Mouse (Mus musculus) embryonic facial prominence, embryonic 14.5 days (tissue): ENCODE data around the gene Kiss1r. TPM values are rescaled to one million over a fixed set of nuclear protein-coding genes. Genes with fewer than 3 reads are reported as not detected.
"Not testable (repeated sequence)": the region's sequence is repeated elsewhere in the genome, so short reads cannot be mapped to it uniquely, and the experiment has no call there.

Experiments used
- ATAC-seq: fragments of 200-750 bp; cut with Nextera tagmentation; 2 replicates; pipeline ENCODE4 v1.8.0; 2017; ENCODE audit warnings: low read depth, moderate number of reproducible peaks, moderate TSS enrichment
- DNase-seq: peaks from one replicate; pipeline ENCODE4 v3.0.0-alpha.2; 2015; ENCODE audit warnings: low spot score
- H3K27ac ChIP-seq: fragments of 300-500 bp; sonication (generic); replicated peaks from 2 replicates; pipeline ENCODE4 v1.5.1; 2014; ENCODE audit warnings: low read depth, mild to moderate bottlenecking, low read length, moderate library complexity
- H3K27me3 ChIP-seq: fragments of 300-500 bp; sonication (generic); replicated peaks from 2 replicates; pipeline ENCODE4 v1.6.1; 2014; ENCODE audit warnings: low read length; ENCODE audit not compliant: control insufficient read depth, insufficient read depth
- H3K36me3 ChIP-seq: fragments of 300-500 bp; sonication (generic); 2 replicates; pipeline ENCODE4 v1.6.1; 2014; ENCODE audit warnings: low read length, mixed read lengths; ENCODE audit not compliant: control insufficient read depth, insufficient read depth
- H3K4me1 ChIP-seq: fragments of 300-500 bp; sonication (generic); 2 replicates; pipeline ENCODE4 v1.6.1; 2014; ENCODE audit warnings: antibody characterized with exemption, low read length; ENCODE audit not compliant: control insufficient read depth, insufficient read depth
- H3K4me2 ChIP-seq: fragments of 300-500 bp; sonication (generic); 2 replicates; pipeline ENCODE4 v1.6.1; 2014; ENCODE audit warnings: low read depth, mild to moderate bottlenecking, low read length, moderate library complexity, mixed read lengths
- H3K4me3 ChIP-seq: fragments of 300-500 bp; sonication (generic); 2 replicates; pipeline ENCODE4 v1.5.1; 2014; ENCODE audit warnings: low read depth, mild to moderate bottlenecking, low read length
- H3K9ac ChIP-seq: fragments of 300-500 bp; sonication (generic); 2 replicates; pipeline ENCODE4 v1.6.1; 2014; ENCODE audit warnings: low read depth, mild to moderate bottlenecking, low read length, moderate library complexity, mixed read lengths
- H3K9me3 ChIP-seq: fragments of 300-500 bp; sonication (generic); 2 replicates; pipeline ENCODE4 v1.6.1; 2016; ENCODE audit warnings: low read length; ENCODE audit not compliant: control insufficient read depth
- WGBS: fragments of 180-500 bp; shearing (Covaris S2); extraction: QIAGEN DNeasy Blood & Tissue Kit; methylation state at CpG from one replicate; pipeline ENCODE4 v1.1.7; 2014; 5-methylcytosine and 5-hydroxymethylcytosine counted together
- polyA plus RNA-seq: library from polyadenylated mRNA; unstranded; fragments of >200 nt; fragmentation: Nextera tagmentation; extraction: Ambion mirVana; gene quantifications from 2 replicates; pipeline ENCODE4 v1.2.1, GENCODE M21; 2014

Kiss1r gene
- polyA plus RNA-seq, 1 experiment from 2014 or later = 0.56 TPM

DNA sequence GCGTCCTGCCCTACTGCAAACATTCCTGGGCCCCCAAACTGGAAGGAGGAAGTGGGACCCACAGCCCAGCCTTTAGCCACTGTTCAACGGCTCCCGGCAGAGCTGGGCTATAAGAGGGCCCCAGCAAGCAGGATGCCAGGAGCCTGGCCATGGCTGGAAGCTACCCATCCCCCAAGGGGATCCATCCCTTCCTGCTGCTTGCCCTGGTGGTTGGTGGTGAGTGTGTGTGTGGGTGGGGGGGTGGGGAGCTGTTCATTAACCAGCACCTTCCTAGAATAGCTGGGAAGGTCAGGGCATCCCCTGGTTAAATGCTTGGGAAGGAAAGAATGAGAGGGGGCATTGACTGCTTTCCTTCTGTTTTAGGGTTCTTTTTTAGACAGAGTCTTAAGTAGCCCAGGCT is 37.2 kb upstream of the Kiss1r start:
- H3K4me1 ChIP-seq = peaks cover 17% of the 10 kb centered on the region
- H3K9ac ChIP-seq = no peak overlapping the region
- no peaks in the 10 kb centered on the region for H3K36me3 ChIP-seq
- H3K9me3 ChIP-seq = no peaks in the 10 kb centered on the region
- no peak overlapping the region for H3K27ac ChIP-seq
- no peak for ATAC-seq
- no peak for DNase-seq
- no peak overlapping the region for H3K4me3 ChIP-seq
- no peak overlapping the region for H3K4me2 ChIP-seq
- H3K27me3 ChIP-seq = no peaks in the 10 kb centered on the region
- WGBS = 60% methylated on average over 1 of the region's 3 CpGs

- Histone ChIP-seq H3K4me1 (peaks cover 12% of the 10 kb centered on the region), H3K27ac (no peak overlapping the region), H3K4me2 (peak overlapping the region; percentile 12; the same call in 1 of the 2 replicates), H3K36me3 (no peaks in the 10 kb centered on the region), H3K27me3 (no peaks in the 10 kb centered on the region), H3K9ac (no peak overlapping the region), H3K9me3 (no peaks in the 10 kb centered on the region), H3K4me3 (no peak overlapping the region)
- 12% methylated on average over 9 of the region's 9 CpGs for WGBS
- ATAC-seq (peak; percentile 19; the same call in 1 of the 2 replicates), DNase-seq (peak; percentile 55)
These were observed 36.0 kb upstream of the Kiss1r start for GRCm38 (mm10) chr10:79880721-79881120.

DNA sequence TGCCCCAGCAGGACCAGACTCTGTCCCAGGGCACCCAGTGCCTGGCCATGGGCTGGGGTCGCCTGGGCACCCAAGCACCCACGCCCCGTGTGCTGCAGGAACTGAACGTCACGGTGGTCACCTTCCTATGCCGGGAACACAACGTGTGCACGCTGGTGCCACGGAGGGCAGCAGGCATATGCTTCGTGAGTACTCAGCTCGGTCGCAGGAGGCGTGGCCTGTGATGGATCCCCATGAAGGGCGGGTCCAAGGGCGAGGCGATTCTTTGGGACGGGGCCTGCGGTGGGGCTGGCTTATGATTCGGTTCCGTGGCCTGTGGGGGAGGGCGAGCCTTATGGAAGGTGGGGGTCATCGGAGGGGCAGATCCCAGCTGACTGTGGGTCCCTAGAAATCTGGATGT is 34.8 kb upstream of the Kiss1r start:
- Histone ChIP-seq H3K27me3 (no peaks in the 10 kb centered on the region), H3K9me3 (no peaks in the 10 kb centered on the region), H3K4me1 (peaks cover 12% of the 10 kb centered on the region), H3K9ac (peak overlapping the region; percentile 46; the same call in 1 of the 2 replicates), H3K4me3 (peak overlapping the region; percentile 19), H3K4me2 (peak overlapping the region; percentile 48), H3K36me3 (no peaks in the 10 kb centered on the region), H3K27ac (no peak overlapping the region)
- 10% methylated on average over 22 of the region's 22 CpGs for WGBS
- DNase-seq = no peak
- ATAC-seq = no peak

DNA sequence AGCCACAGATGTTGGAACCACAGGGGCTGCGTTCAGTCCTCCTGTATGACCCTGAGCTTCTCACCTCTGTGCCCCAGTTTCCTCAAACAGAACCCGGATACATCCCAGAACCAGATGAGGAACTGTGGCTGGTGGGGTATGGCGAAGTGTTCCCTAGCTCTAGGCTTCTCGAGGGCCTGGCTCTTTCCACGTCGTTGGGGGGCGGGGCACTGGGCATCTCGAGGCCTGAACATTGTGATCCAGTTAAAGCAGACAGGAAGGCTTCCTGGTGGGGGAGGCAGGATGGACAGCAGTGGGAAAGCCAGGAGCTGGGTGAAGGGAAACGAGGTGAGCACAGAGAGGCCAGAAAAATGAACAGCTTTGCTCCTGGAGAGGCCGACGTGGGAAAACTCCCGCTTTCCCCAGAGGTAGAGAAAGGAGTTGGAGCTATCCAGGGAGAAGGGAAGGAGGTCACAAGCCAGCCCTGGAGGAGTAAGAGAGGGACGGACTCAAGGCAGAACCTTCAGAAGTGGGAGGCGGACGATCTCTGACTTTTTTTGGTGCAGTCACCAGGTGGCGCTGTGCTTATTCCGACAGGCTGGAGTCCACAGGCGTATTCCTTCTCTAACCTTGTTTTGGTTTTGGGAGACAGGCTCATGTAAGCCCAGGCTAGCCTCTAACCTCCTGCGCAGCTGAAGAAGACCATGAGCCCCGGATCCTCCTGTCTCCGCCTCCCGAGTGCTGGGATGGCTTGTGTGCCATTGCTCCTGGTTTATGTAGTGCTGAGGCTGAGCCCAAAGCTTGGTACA is 33.3 kb upstream of the Kiss1r start:
- peaks cover 12% of the 10 kb centered on the region for H3K4me1 ChIP-seq
- H3K36me3 ChIP-seq = no peaks in the 10 kb centered on the region
- H3K27ac ChIP-seq = no peak overlapping the region
- no peaks in the 10 kb centered on the region for H3K27me3 ChIP-seq
- 15% methylated on average over 22 of the region's 22 CpGs for WGBS
- peak; percentile 34; the same call in 1 of the 2 replicates for ATAC-seq
- DNase-seq = peak; percentile 87
- H3K9ac ChIP-seq = peak overlapping the region; percentile 2; the same call in 1 of the 2 replicates
- H3K4me2 ChIP-seq = peak overlapping the region; percentile 7; the same call in 1 of the 2 replicates
- no peaks in the 10 kb centered on the region for H3K9me3 ChIP-seq
- H3K4me3 ChIP-seq = no peak overlapping the region

DNA sequence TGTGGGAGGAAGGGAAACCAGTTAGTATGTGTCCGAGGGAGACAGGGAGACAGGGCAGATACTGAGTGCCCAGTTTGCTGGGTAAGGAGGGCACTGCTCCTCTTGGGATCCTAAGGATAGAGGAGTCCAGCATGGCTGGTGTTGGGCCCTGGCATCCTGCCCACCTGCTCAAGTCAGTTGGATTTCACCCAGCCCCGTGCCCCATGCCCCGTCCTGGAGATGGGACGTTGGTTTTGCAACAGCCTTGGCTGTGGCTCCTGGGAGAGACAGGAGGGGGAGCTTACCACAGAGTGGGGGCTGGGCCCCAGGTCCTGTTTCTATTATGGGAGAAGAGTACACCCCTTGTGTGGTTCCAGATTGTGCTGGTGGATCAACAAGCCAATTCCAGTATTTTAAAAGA is 32.3 kb upstream of the Kiss1r start:
- no peak for DNase-seq
- H3K9me3 ChIP-seq = no peaks in the 10 kb centered on the region
- no peaks in the 10 kb centered on the region for H3K36me3 ChIP-seq
- ATAC-seq = no peak
- H3K27ac ChIP-seq = no peak overlapping the region
- WGBS = 75% methylated on average over 4 of the region's 4 CpGs
- H3K27me3 ChIP-seq = no peaks in the 10 kb centered on the region
- peaks cover 12% of the 10 kb centered on the region for H3K4me1 ChIP-seq
- no peak overlapping the region for H3K4me3 ChIP-seq
- no peak overlapping the region for H3K4me2 ChIP-seq
- no peak overlapping the region for H3K9ac ChIP-seq

- not testable (repeated sequence) for DNase-seq, ATAC-seq
- WGBS = 77% methylated on average over 3 of the region's 3 CpGs
These were observed 31.8 kb upstream of the Kiss1r start for GRCm38 (mm10) chr10:79884938-79885337.

DNA sequence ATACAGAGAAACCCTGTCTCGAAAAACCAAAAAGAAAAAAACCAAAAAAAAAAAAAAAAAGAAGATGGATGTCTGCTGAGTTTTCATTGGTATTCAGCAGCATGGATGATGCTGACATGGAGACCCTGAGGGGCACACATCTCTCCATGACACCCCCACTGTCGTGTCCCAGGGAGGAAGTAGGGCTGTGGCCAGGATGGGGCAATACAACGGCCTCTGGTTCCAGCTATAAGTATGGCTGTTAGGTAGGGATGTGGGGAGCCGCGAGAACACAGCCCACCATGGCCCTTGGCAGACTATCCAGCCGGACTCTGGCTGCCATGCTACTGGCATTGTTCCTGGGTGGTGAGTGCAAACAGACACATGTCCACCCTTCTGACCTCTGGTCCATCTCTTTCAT is 30.7 kb upstream of the Kiss1r start, which contains the start of gene Elane:
TSS of gene Elane (plus strand) at position 194 of the 400 bp plus-strand sequence.
- 73% methylated on average over 6 of the region's 6 CpGs for WGBS
- no peak within 1 kb of the TSS for H3K27ac ChIP-seq
- no peak within 1 kb of the TSS for H3K4me2 ChIP-seq
- no peaks in the 10 kb centered on the region for H3K9me3 ChIP-seq
- H3K36me3 ChIP-seq = no peaks in the 10 kb centered on the region
- no peak for DNase-seq
- peaks cover 7% of the 10 kb centered on the region for H3K4me1 ChIP-seq
- no peak within 1 kb of the TSS for H3K9ac ChIP-seq
- H3K4me3 ChIP-seq = no peak within 1 kb of the TSS
- ATAC-seq = no peak
- no peaks in the 10 kb centered on the region for H3K27me3 ChIP-seq

More at GRCm38 (mm10) chr10:79884938-79885337, 31.8 kb upstream of the Kiss1r start:
- not testable (repeated sequence) for H3K9ac ChIP-seq, H3K36me3 ChIP-seq, H3K27me3 ChIP-seq, H3K4me3 ChIP-seq, H3K4me2 ChIP-seq, H3K27ac ChIP-seq, H3K9me3 ChIP-seq
- peaks cover 12% of the 10 kb centered on the region for H3K4me1 ChIP-seq

GRCm38 (mm10) chr10:79886611-79887010 is 30.2 kb upstream of the Kiss1r start:
- peaks cover 7% of the 10 kb centered on the region for H3K4me1 ChIP-seq
- no peaks in the 10 kb centered on the region for H3K36me3 ChIP-seq
- 83% methylated on average over 8 of the region's 8 CpGs for WGBS
- no peaks in the 10 kb centered on the region for H3K27me3 ChIP-seq
- H3K9ac ChIP-seq = no peak overlapping the region
- no peaks in the 10 kb centered on the region for H3K9me3 ChIP-seq
- no peak overlapping the region for H3K4me3 ChIP-seq
- no peak overlapping the region for H3K4me2 ChIP-seq
- DNase-seq (no peak), ATAC-seq (no peak)
- H3K27ac ChIP-seq = no peak overlapping the region

DNA sequence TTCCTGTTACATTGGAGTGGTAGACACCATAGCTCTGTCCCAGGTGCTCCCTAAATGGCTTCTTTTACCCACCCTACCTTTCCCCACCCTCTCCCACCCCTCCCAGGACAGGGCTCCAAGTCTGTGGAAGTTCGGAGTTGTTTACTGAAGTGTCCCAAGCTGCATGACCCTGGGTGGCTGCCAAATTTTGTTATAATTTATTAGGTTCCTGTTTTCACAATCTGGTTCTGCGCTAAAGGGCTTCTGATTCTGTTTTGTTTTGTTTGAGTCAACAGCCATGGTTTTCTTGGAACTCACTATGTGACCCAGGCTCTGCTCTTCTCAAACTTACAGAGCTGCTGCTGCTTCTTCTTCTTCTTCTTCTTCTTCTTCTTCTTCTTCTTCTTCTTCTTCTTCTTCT is 27.4 kb upstream of the Kiss1r start:
- WGBS = 71% methylated on average over 2 of the region's 2 CpGs
- ATAC-seq = no peak
- no peak for DNase-seq
- H3K4me1 ChIP-seq = no peaks in the 10 kb centered on the region
- H3K27me3 ChIP-seq = no peaks in the 10 kb centered on the region
- no peak overlapping the region for H3K4me3 ChIP-seq
- no peak overlapping the region for H3K27ac ChIP-seq
- no peak overlapping the region for H3K4me2 ChIP-seq
- no peak overlapping the region for H3K9ac ChIP-seq
- no peaks in the 10 kb centered on the region for H3K36me3 ChIP-seq
- H3K9me3 ChIP-seq = no peaks in the 10 kb centered on the region
